Mouse (Mus musculus) bone marrow, adult 2 months (tissue): ENCODE data around the gene Rasa3.

Source experiments
- CTCF ChIP-seq: fragments of 200-500 bp; IDR thresholded peaks from 2 replicates; pipeline ENCODE4 v1.5.1; 2011; ENCODE audit warnings: low read length, control low read depth; ENCODE audit not compliant: control insufficient read depth, insufficient read depth
- POLR2A ChIP-seq: fragments of 200-500 bp; IDR thresholded peaks from 2 replicates; pipeline ENCODE4 v1.6.1; 2011; ENCODE audit warnings: low read depth, mild to moderate bottlenecking, control low read depth, low read length, borderline replicate concordance; ENCODE audit not compliant: control insufficient read depth

DNA sequence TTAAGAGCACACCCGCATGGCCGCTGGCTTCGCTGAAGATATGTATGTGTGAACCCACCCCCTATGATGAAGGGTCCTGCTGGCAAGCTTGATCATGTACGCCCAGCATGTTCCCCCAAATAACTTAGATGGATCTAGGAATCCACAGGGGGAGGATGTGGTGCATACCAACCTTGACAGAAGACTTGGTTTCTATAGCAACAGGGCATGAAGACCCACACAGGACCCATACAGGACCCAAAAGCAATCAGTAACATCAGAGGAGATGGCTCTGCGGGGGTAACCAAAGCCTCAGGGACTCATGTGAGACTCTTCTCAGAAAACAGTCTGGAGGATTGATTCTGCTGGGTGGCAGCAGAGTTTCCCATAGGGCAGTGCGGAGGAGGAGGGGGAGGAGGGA, 86.2 kb downstream of the Rasa3 start:
- TF ChIP-seq POLR2A = no peak
- no peak for TF ChIP-seq CTCF
